Mouse (Mus musculus): ENCODE measurements around the gene Tchh.

DNA sequence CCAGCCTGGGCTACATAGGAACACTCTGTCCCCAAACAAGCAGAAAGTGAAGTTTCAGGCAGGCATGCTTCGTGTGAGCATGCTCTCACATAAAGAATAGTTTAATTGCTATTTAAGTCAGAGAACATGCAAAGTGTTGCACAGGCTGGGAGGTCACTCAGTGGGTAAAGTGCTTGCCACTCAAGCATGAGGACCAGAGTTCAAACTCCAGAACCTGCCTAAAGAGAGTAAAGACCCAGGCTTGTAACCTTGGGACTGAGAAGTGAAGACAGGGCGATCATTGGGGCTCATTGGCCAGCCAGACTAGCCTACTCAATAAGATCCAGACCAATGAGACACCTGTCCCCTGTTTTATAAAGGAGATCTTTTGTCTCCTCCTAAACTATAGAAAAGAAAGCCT, 46.4 kb downstream of the Tchh start:
- no peak for TF ChIP-seq POLR2A (IDR thresholded peaks at IDR 0.05; ENCODE audit: insufficient read depth, low read depth, low read length)
- TF ChIP-seq EP300 (IDR thresholded peaks at IDR 0.05; ENCODE audit: insufficient read depth, low read depth, low read length), result no peak
- no peak for TF ChIP-seq CTCF (IDR thresholded peaks at IDR 0.05)
